Mouse (Mus musculus) E14TG2a.4 (cell line): Measurements from ENCODE around the gene Mn1.

Source experiments
- H3K27me3 ChIP-seq: 2 replicates; pipeline ENCODE4 v1.6.1; 2014; ENCODE audit warnings: low read length, control low read depth; ENCODE audit not compliant: insufficient read depth
- H3K36me3 ChIP-seq: 2 replicates; pipeline ENCODE4 v1.6.1; 2014; ENCODE audit warnings: low read length, control low read depth; ENCODE audit not compliant: insufficient read depth
- H3K4me1 ChIP-seq: replicated peaks from 2 replicates; pipeline ENCODE4 v1.6.1; 2014; ENCODE audit warnings: low read depth, low read length, control low read depth
- H3K4me3 ChIP-seq: replicated peaks from 2 replicates; pipeline ENCODE4 v1.5.1; 2014; ENCODE audit warnings: mild to moderate bottlenecking, low read length
- H3K9me3 ChIP-seq: 2 replicates; pipeline ENCODE4 v1.6.1; 2014; ENCODE audit warnings: low read length, control low read depth
- CTCF ChIP-seq: conservative IDR thresholded peaks from 2 replicates; pipeline ENCODE4 v1.5.1; 2014; ENCODE audit warnings: low read length
- NANOG ChIP-seq: IDR thresholded peaks from 2 replicates; pipeline ENCODE4 v1.6.1; 2014; ENCODE audit warnings: borderline replicate concordance, low read length, mixed read lengths
- POU5F1 ChIP-seq: IDR thresholded peaks from 2 replicates; pipeline ENCODE4 v1.6.1; 2014; ENCODE audit warnings: low read length, borderline replicate concordance

Gene Mn1

DNA sequence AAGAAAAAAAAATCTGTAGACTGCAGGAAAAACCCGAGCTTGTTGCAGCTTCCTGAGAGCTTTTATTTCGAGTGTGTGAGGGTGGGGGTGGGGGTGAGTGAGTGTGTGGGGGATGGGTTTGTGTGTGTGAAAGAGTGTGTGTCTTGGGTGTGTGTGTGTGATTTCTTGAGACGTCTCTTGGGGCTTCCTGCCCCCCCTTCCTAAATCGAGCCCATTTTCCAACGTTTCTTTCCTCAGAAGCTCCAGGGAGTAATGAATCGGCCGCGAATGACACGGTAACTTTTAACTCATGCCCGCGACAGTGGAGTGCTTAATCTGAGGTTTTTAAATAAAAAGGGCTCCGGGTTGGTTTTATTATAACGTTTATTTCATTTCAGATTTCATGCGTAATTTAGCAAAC lies 1.6 kb upstream of the Mn1 start:
- Histone ChIP-seq H3K27me3 (peaks cover 84% of the 10 kb centered on the region), H3K36me3 (no peaks in the 10 kb centered on the region), H3K9me3 (no peaks in the 10 kb centered on the region), H3K4me3 (no peak overlapping the region), H3K4me1 (peaks cover 33% of the 10 kb centered on the region)
- TF ChIP-seq CTCF (no peak), NANOG (no peak)

DNA sequence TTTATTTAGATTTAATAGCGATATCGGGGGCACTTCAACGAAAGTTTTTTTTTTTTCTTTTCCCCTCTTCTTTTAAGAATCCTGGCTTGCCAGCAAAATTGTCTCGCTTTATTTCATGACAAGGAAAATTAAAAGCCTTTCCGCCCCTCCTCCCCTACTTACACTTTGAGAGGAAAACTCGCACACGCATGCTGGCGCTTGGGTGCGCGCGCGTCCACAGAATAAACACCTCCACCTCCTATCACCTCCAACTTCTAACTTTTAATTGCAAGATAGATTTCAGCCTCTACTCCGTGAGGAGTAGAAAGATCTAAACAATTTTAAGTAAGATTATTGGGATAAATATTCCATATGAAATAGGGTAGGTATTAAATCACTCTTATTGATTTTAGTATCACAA lies 1.1 kb upstream of the Mn1 start:
- peaks cover 84% of the 10 kb centered on the region for H3K27me3 ChIP-seq
- peaks cover 38% of the 10 kb centered on the region for H3K4me1 ChIP-seq
- no peaks in the 10 kb centered on the region for H3K9me3 ChIP-seq
- TF ChIP-seq CTCF (no peak), NANOG (no peak), POU5F1 (no peak)
- no peaks in the 10 kb centered on the region for H3K36me3 ChIP-seq
- H3K4me3 ChIP-seq: peak overlapping the region; percentile 81

DNA sequence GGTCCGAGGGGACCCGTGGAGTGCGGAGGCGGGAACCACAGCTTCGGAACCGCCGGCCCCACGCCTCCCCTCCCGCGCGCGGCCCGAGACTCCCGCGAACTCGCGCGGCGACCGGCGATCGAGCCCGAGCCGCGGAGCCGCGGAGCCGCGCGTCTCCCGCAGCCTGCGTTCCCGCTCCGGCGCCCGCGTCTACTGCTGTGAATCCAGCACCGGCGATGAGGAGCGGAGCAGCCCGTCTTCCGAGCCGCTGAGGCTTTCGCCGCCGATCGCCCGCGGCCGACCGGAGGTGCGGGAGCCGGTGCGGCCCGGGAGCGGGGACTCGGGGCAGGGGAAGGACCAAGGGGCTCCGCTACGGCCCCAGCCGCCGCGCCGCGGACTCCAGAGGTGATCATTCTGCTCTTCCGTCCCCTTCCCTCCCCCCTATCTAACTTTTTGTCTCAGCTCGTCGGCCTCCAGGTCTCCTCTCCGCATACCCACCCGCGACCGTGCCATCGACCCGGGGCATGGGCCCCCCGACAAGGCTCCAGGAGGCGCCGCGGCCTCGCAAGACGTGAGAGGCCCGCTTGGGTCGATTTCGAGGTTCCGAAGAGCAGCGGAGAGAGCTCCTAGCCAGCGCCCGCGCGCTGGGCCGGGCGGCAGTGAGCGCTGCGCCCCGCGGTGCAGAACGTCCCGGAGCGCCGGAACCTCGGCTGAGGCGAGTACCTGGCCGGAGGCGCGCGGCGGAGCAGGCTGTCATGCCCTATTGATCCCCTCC lies 393 bp downstream of the Mn1 start:
- Histone ChIP-seq H3K9me3 (no peaks in the 10 kb centered on the region), H3K27me3 (peaks cover 87% of the 10 kb centered on the region), H3K36me3 (no peaks in the 10 kb centered on the region), H3K4me3 (peak overlapping the region; percentile 81), H3K4me1 (peaks cover 42% of the 10 kb centered on the region)
- no peak for TF ChIP-seq POU5F1

DNA sequence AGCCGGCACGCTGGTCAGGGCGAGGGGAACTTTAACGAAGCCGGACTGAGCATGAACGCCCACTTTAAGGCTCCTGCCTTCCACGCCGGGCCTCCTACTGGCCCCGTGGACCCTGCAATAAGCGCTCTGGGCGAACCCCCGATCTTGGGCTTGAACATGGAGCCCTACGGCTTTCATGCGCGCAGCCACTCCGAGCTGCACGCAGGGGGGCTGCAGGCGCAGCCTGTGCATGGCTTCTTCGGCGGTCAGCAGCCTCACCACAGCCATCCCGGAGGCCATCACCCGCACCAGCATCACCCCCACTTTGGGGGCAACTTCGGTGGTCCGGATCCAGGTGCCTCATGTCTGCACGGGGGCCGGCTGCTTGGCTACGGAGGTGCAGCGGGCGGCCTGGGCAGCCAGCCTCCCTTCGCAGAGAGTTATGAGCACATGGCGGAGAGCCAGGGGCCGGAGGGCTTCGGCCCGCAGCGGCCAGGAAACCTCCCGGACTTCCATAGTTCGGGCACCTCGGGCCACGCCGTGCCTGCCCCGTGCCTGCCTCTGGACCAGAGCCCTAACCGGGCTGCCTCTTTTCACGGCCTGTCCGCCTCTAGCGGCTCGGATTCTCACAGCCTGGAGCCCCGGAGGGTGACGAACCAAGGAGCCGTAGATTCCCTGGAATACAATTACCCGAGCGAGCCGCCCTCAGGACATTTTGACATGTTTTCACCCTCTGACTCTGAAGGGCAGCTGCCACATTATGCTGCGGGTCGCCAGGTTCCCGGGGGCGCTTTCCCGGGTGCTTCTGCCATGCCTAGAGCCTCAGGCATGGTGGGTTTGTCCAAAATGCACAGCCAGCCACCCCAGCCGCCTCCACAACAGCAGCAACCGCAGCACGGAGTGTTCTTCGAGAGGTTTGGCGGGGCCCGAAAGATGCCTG lies 1.3 kb downstream of the Mn1 start:
- H3K9me3 ChIP-seq: no peaks in the 10 kb centered on the region
- H3K4me3 ChIP-seq: peak overlapping the region; percentile 81
- peaks cover 94% of the 10 kb centered on the region for H3K27me3 ChIP-seq
- no peaks in the 10 kb centered on the region for H3K36me3 ChIP-seq
- TF ChIP-seq CTCF: no peak
- TF ChIP-seq NANOG: no peak
- no peak for TF ChIP-seq POU5F1
- H3K4me1 ChIP-seq: peaks cover 38% of the 10 kb centered on the region

DNA sequence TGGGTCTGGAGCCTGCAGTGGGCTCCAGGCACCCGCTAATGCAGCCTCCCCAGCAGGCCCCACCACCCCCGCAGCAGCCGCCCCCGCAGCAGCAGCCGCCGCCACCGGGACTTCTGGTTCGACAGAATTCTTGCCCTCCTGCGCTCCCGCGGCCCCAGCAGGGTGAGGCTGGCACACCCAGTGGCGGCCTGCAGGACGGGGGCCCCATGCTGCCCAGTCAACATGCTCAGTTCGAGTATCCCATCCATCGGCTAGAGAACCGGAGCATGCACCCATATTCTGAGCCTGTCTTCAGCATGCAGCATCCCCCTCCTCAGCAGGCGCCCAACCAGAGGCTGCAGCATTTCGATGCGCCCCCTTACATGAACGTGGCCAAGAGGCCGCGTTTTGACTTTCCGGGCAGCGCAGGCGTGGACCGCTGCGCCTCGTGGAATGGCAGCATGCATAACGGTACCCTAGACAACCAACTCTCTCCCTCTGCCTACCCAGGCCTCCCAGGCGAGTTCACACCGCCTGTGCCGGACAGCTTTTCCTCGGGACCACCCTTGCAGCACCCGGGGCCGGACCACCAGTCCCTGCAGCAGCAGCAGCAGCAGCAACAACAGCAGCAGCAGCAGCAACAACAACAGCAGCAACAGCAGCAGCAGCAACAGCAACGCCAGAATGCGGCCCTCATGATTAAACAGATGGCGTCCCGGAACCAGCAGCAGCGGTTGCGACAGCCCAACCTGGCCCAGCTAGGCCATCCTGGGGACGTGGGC lies 2.1 kb downstream of the Mn1 start:
- peaks cover 93% of the 10 kb centered on the region for H3K27me3 ChIP-seq
- H3K36me3 ChIP-seq: no peaks in the 10 kb centered on the region
- TF ChIP-seq NANOG (no peak), POU5F1 (no peak), CTCF (no peak)
- H3K9me3 ChIP-seq: no peaks in the 10 kb centered on the region
- H3K4me3 ChIP-seq: peak overlapping the region; percentile 81
- H3K4me1 ChIP-seq: peaks cover 31% of the 10 kb centered on the region

DNA sequence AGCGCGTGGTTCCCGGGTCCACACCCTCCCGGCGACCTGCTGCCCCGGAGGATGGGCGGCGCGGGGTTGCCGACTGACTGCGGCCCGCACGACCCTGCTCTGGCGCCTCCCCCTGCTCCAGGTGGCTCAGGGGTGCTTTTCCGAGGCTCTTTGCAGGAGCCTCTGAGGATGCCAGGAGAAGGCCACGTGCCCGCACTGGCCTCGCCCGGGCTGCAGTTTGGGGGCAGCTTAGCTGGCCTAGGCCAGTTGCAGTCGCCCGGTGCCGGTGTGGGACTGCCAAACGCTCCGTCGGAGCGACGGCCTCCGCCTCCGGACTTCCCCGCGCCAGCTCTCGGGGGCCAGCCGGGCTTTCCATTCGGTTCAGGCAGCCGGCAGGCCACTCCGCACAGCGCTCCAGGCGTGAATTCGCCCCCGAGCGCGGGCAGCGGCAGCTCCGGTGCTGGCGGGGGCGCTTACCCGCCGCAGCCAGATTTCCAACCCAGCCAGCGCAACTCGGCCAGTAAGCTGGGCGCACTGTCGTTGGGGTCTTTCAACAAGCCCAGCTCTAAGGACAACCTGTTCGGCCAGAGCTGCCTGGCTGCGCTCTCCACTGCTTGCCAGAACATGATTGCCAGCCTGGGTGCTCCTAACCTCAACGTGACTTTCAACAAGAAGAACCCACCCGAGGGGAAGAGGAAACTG lies 3.0 kb downstream of the Mn1 start:
- TF ChIP-seq NANOG (no peak), POU5F1 (no peak), CTCF (no peak)
- H3K9me3 ChIP-seq: no peaks in the 10 kb centered on the region
- peaks cover 93% of the 10 kb centered on the region for H3K27me3 ChIP-seq
- H3K4me3 ChIP-seq: peak overlapping the region; percentile 81
- peaks cover 31% of the 10 kb centered on the region for H3K4me1 ChIP-seq
- H3K36me3 ChIP-seq: no peaks in the 10 kb centered on the region

DNA sequence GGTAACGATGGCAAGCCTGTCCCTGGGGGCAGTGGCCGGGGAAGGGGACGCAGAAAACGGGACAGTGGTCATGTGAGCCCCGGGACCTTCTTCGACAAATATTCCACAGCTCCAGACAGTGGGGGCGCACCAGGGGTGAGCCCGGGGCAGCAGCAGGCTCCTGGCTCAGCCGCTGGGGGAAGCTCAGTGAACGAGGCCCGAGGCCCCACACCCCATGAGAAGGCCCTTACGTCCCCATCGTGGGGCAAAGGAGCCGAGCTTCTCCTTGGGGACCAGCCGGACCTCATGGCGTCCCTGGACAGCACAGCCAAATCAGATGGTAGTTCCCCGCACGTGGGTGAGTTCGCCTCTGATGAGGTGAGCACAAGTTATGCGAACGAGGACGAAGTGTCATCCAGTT lies 3.7 kb downstream of the Mn1 start:
- H3K9me3 ChIP-seq: no peaks in the 10 kb centered on the region
- no peaks in the 10 kb centered on the region for H3K36me3 ChIP-seq
- H3K4me1 ChIP-seq: peaks cover 31% of the 10 kb centered on the region
- H3K27me3 ChIP-seq: peaks cover 88% of the 10 kb centered on the region
- peak overlapping the region; percentile 81 for H3K4me3 ChIP-seq
- TF ChIP-seq POU5F1 (no peak), NANOG (no peak), CTCF (no peak)

DNA sequence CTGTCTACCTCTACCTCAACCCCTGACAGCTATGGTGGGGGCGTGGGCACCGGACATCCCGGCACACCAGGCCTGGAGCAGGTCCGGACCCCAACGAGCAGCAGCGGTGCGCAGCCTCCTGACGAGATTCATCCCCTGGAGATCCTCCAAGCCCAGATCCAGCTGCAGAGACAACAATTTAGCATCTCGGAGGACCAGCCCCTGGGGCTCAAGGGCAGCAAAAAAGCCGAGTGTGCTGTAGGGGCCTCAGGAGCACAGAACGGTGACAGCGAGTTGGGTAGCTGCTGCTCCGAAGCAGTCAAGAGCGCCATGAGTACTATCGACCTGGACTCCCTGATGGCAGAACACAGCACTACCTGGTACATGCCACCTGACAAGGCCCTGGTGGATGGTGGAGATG lies 4.3 kb downstream of the Mn1 start:
- Histone ChIP-seq H3K9me3 (no peaks in the 10 kb centered on the region), H3K36me3 (no peaks in the 10 kb centered on the region), H3K27me3 (peaks cover 84% of the 10 kb centered on the region), H3K4me1 (peaks cover 31% of the 10 kb centered on the region), H3K4me3 (peak overlapping the region; percentile 81)
- TF ChIP-seq NANOG (no peak), CTCF (no peak), POU5F1 (no peak)
